Mouse (Mus musculus) cerebellum, postnatal 14 days (tissue): ENCODE data around the gene Mrpl48.

Experiments used
- DNase-seq, 2 experiments: peaks; one replicate each; pipeline ENCODE4 v3.0.0; 2021; ENCODE audit warnings: mixed read lengths in 2 of 2

The Mrpl48 gene

GRCm38 (mm10) chr7:100530766-100531165 is 77.3 kb downstream of the Mrpl48 start:
- DNase-seq, result no peak

- no peak for DNase-seq
These were observed 83.4 kb downstream of the Mrpl48 start for GRCm38 (mm10) chr7:100524669-100525068.

- DNase-seq, result no peak
These were observed 85.9 kb downstream of the Mrpl48 start for GRCm38 (mm10) chr7:100522222-100522621.

DNA sequence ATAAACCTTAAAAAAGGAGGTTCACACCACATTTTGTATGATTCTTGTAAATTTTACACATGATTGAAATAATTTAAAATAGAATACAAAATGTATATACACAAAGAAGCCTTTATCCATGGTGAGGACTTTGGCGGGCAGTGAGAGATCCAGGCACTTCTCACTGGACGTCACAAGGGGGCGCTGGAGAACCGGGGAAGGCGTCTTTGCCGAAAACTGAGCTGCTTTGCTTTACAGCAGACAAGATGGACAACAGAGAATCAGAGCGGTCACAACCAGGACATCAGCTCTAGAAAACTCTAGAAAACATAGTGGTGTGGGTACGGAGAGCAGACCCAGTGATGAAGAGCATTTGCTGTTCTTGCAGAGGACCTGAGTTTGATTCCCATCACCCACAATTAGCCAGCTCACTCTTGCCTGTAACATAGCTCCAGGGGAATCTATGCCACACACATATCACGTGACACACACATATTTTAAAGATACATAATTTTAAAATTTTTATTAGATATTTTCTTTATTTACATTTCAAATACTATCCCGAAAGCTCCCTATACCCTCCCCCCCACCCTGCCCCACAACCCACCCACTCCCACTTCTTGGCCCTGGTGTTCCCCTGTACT is 87.3 kb downstream of the Mrpl48 start:
- DNase-seq, result peak; percentile 90 to 94

- no peak for DNase-seq
These were observed 87.9 kb downstream of the Mrpl48 start for GRCm38 (mm10) chr7:100520204-100520603.

- DNase-seq, result no peak
These were observed 93.5 kb downstream of the Mrpl48 start, which contains the start of gene Dnajb13 for GRCm38 (mm10) chr7:100514573-100514972. Dnajb13 (minus strand) TSS chr7:100514960.

- DNase-seq, result no peak
These were observed 96.5 kb downstream of the Mrpl48 start for GRCm38 (mm10) chr7:100511602-100512001.

DNA sequence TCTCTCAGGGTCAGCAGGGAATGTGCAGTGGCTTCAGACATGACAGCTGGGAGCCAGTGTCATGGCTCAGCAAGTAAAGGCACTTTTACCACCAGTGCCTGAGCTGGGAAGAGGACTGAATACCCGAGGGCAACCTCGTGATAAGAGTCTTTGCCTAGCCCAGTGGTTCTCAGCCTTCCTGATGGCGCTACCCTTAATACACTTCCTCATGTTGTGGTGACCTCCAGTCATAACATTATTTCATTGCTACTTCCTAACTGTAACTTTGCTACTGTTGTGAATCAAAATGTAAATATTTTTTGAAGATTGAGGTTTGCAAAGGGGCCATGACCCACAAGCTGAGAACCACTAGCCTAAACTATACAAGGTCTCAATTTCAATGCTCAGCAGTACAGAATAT is 99.4 kb downstream of the Mrpl48 start:
- no peak for DNase-seq

- DNase-seq, result no peak
These were observed 101.6 kb downstream of the Mrpl48 start for GRCm38 (mm10) chr7:100506494-100506893.

DNA sequence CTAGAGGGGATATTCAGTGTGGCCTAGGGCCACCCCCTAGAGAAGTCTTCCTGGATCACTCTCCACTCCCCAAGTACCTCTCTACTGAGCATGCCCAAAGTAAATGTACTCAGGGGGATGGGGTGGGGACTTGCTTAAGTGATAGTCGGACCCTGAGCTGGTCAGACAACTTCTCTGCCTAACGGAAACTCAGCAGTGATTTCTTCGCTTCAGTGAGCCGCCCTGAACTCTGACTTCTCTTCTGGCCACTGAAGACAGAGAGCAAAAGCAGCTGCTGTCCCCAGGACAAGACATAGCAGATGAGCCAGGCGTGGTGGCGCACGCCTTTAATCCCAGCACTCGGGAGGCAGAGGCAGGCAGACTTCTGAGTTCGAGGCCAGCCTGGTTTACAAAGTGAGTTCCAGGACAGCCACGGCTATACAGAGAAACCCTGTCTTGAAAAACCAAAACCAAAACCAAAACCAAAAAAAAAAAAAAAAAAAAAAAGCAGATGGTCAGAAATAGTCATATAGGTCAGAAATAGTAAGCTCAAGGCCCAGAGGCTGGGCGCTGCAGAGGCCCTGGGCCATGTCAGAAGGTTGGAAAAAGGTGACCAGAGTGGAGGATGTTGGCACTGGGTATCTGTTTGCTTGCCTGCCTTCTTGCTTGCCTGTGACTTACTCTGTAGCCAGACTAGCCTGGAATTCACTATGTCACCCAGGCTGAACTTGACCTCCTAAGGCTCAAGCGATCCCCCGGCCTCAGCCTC is 103.2 kb downstream of the Mrpl48 start:
- no peak for DNase-seq

- no peak for DNase-seq
These were observed 105.0 kb downstream of the Mrpl48 start for GRCm38 (mm10) chr7:100503076-100503475.

- DNase-seq, result no peak
These were observed 105.7 kb downstream of the Mrpl48 start for GRCm38 (mm10) chr7:100502374-100502922.

DNA sequence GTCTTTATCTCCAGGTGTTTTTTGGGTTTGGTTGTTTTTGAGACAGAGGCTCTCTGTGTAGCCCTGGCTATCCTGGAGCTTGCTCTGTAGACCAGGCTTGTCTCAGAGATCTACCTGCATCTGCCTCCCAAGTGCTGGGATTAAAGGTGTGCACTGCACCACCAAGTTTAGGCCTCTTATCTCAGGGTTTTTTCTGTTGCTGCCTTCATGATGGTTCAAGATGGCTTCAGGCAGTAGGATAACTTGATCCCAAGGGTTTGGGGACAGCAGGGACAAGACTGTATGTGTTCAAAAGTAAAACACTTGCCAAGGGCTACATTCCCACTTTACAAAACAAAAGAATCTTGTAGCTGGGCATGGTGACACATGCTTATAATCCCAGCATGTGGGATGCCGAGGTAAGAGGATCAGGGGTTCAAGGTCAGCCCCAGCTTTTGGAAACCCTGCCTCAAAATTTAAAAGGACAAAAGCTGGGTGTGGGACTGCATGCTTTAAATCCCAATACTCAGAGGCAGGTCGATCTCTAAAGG is 106.2 kb downstream of the Mrpl48 start:
- no peak for DNase-seq

DNA sequence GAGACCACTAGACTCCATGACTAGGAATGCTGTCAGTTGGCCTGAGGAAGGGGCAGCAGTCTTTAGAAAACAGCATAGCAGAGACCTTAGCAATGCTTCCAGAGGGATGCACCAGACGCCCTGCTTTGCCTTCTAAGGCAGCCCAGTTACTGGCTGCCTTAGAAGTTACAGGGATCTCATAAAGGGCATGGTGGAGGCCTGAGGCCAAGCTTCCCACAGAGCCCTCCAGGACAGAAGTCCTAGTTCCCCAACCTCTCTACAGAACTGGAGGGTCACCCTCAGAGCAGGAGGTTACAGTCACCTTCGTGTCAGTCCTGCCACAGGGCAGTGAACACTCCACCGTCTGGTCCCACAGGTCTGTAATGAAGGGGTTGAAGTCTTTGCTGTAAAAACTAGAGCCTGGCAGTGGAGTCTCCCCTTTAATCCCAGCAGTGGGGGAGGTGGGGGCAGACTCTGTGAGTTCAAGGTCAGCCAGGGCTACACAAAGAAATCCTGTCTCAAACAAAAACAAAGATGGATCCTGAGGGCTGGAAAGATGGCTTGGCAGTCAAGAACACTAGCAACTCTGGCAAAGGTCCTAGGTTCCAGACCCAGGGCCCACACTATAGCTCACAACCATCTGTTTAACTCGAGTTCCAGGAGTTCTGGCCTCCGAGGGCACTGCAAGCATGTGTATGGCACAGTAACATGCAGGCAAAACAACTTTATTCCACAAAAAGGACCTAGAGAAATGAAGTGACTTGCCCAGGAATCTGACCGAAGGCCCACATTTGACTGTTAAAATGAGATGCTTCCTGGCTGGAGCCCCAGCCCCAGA is 106.9 kb downstream of the Mrpl48 start:
- DNase-seq, result no peak

DNA sequence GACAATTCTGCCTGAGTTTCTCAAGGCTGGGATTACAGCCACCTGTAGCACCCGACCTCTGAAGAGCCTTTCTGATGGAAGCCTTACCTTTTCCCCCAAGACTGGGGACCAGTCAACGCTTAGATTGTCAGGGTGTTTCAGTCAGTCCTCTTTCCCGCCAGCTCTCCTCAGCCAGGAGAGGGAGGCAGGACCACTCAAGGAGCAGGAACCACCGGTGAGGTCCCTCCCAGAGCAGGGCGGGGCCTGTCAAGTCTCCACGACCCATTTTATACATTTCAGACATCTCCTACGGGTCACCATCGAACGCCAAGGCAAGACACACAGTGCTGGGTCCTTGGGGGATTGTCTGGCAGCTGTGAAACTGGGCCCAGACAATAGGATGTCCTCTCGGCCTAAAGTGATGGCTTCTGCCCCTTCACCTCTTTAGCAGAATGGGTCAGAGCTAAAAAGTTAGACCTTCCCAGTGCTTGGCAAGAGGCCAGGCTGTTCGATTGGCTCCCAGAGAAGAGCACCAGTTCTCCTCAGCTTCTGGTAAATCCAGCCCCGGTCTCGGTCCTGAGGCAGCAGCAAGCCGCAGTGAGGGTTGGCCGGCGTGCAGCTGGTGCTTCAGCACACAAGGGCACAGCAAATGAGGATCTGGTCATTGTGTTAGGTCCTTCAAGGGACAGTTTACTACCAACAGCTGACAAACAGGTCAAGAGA is 107.7 kb downstream of the Mrpl48 start:
- peak in 1 of 2 experiments; percentile 37 for DNase-seq

DNA sequence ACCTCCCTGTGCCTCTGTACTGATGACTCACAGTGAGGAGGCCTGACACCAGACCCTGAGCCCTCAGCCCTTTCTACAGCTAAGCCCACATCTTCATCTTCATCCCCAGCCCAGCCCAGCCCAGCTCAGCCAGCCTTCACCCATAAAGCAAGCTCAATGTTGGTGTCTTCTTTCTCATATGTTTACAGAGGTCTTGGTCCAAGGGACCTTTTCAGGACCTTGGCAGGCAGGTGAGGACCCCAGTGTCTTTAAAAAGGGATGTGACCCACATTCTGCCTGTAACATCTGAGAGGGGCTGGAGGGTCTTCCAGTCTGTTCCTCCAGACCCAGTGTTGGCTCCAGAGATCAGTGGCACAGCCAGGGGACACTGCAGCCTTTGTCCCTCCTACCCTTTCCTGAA is 108.6 kb downstream of the Mrpl48 start:
- no peak for DNase-seq

DNA sequence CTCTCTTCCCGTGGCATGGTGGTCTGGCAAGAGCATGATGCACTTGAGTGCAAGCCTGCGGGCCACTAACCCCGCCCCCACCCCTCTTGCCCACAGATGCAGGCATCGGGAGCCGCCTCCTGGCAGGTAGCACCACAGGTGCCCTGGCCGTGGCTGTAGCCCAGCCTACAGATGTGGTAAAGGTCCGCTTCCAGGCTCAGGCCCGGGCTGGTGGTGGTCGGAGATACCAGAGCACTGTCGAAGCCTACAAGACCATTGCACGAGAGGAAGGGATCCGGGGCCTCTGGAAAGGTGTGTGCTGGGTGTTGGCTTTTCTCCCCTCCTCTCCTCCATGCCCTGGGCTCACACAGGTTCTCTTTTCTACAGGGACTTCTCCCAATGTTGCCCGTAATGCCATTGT is 110.1 kb downstream of the Mrpl48 start:
- DNase-seq, result no peak

DNA sequence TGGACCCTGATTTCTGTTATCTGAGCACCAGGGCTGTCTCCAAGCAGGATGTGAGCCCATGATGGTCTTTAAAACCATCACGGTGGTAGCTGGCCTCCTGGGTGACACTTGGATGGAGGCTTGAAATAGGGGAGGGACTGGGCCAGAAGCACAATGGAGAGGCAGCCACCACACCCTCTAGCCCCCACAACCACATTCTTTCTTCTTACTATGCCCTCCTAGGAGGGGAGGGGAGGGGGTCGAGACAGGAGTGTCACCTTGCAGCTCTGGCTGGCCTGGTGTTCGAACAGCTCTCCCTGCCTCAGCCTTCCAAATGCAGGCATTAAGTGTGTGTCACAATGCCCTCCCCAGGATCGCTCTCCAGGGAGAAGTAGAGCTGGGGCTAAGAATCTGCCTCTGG is 110.7 kb downstream of the Mrpl48 start:
- DNase-seq, result no peak

GRCm38 (mm10) chr7:100496791-100497190 is 111.3 kb downstream of the Mrpl48 start:
- no peak for DNase-seq

GRCm38 (mm10) chr7:100496371-100496770 is 111.7 kb downstream of the Mrpl48 start:
- no peak for DNase-seq
